Mouse (Mus musculus): Measurements from ENCODE around the gene Trpc7. TPM values are rescaled to one million over a fixed set of nuclear protein-coding genes. Genes with fewer than 3 reads are reported as not detected.
A peak's percentile ranks its signal among the peaks of the same experiment; 100 is the strongest.

Gene Trpc7
- polyA plus RNA-seq, 1 experiment: not detected

- Histone ChIP-seq H3K4me1 (ENCODE audit: control insufficient read depth, insufficient read depth, low read length) (no peaks in the 10 kb centered on the region), H3K4me3 (replicated peaks; ENCODE audit: extremely low read depth, low read depth, low read length) (no peak overlapping the region)
- TF ChIP-seq POLR2A (IDR thresholded peaks at IDR 0.05; ENCODE audit: borderline replicate concordance, extremely low read depth, low read depth, low read length): no peak
- TF ChIP-seq CTCF (IDR thresholded peaks at IDR 0.05; ENCODE audit: insufficient read depth, low read length): 0 out of 2 replicates have a peak, but pooled peaks have one; percentile 9
- WGBS: 35% methylated on average over 3 of the region's 3 CpGs
- no peak for DNase-seq
Observed at GRCm38 (mm10) chr13:56772592-56772991, 123.2 kb downstream of the Trpc7 start.

GRCm38 (mm10) chr13:56770786-56771185 is 125.0 kb downstream of the Trpc7 start:
- no peak for DNase-seq
- WGBS: 63% methylated on average over 5 of the region's 5 CpGs
- H3K4me1 ChIP-seq (ENCODE audit: control insufficient read depth, insufficient read depth, low read length): no peaks in the 10 kb centered on the region
- no peak overlapping the region for H3K4me3 ChIP-seq (replicated peaks; ENCODE audit: extremely low read depth, low read depth, low read length)
- TF ChIP-seq CTCF (IDR thresholded peaks at IDR 0.05; ENCODE audit: insufficient read depth, low read length): no peak
- TF ChIP-seq POLR2A (IDR thresholded peaks at IDR 0.05; ENCODE audit: borderline replicate concordance, extremely low read depth, low read depth, low read length): no peak

GRCm38 (mm10) chr13:56770136-56770578 is 125.6 kb downstream of the Trpc7 start:
- TF ChIP-seq POLR2A (IDR thresholded peaks at IDR 0.05; ENCODE audit: borderline replicate concordance, extremely low read depth, low read depth, low read length) (no peak), CTCF (IDR thresholded peaks at IDR 0.05; ENCODE audit: insufficient read depth, low read length) (no peak)
- 0 out of 2 replicates have a peak, but pooled peaks cover 2% of the 10 kb centered on the region for H3K4me1 ChIP-seq (ENCODE audit: control insufficient read depth, insufficient read depth, low read length)
- 77% methylated on average over 1 of the region's 1 CpGs for WGBS
- H3K4me3 ChIP-seq (replicated peaks; ENCODE audit: extremely low read depth, low read depth, low read length): no peak overlapping the region
- no peak for DNase-seq

- Histone ChIP-seq H3K4me1 (ENCODE audit: control insufficient read depth, insufficient read depth, low read length) (0 out of 2 replicates have a peak, but pooled peaks cover 2% of the 10 kb centered on the region), H3K4me3 (replicated peaks; ENCODE audit: extremely low read depth, low read depth, low read length) (no peak overlapping the region)
- no peak for TF ChIP-seq CTCF (IDR thresholded peaks at IDR 0.05; ENCODE audit: insufficient read depth, low read length)
- DNase-seq: no peak
- 56% methylated on average over 4 of the region's 4 CpGs for WGBS
Observed at GRCm38 (mm10) chr13:56769431-56769830, 126.4 kb downstream of the Trpc7 start.

- TF ChIP-seq POLR2A (IDR thresholded peaks at IDR 0.05; ENCODE audit: borderline replicate concordance, extremely low read depth, low read depth, low read length) (no peak), CTCF (IDR thresholded peaks at IDR 0.05; ENCODE audit: insufficient read depth, low read length) (no peak)
- Histone ChIP-seq H3K4me3 (replicated peaks; ENCODE audit: extremely low read depth, low read depth, low read length) (no peak overlapping the region), H3K4me1 (ENCODE audit: control insufficient read depth, insufficient read depth, low read length) (0 out of 2 replicates have a peak, but pooled peaks cover 2% of the 10 kb centered on the region)
- 51% methylated on average over 5 of the region's 5 CpGs for WGBS
- no peak for DNase-seq
Observed at GRCm38 (mm10) chr13:56766211-56766610, 129.6 kb downstream of the Trpc7 start.

- Histone ChIP-seq H3K4me1 (ENCODE audit: control insufficient read depth, insufficient read depth, low read length) (0 out of 2 replicates have a peak, but pooled peaks cover 2% of the 10 kb centered on the region), H3K4me3 (replicated peaks; ENCODE audit: extremely low read depth, low read depth, low read length) (peak overlapping the region; percentile 40)
- no peak for DNase-seq
- TF ChIP-seq POLR2A (IDR thresholded peaks at IDR 0.05; ENCODE audit: borderline replicate concordance, extremely low read depth, low read depth, low read length) (no peak), CTCF (IDR thresholded peaks at IDR 0.05; ENCODE audit: insufficient read depth, low read length) (no peak)
- WGBS: 15% methylated on average over 25 of the region's 25 CpGs
Observed at GRCm38 (mm10) chr13:56765284-56766032, 130.3 kb downstream of the Trpc7 start.

- no peak overlapping the region for H3K4me3 ChIP-seq (replicated peaks; ENCODE audit: extremely low read depth, low read depth, low read length)
- TF ChIP-seq CTCF (IDR thresholded peaks at IDR 0.05; ENCODE audit: insufficient read depth, low read length) (no peak), POLR2A (IDR thresholded peaks at IDR 0.05; ENCODE audit: borderline replicate concordance, extremely low read depth, low read depth, low read length) (no peak)
- no peak for DNase-seq
- 45% methylated on average over 13 of the region's 13 CpGs for WGBS
- 0 out of 2 replicates have a peak, but pooled peaks cover 2% of the 10 kb centered on the region for H3K4me1 ChIP-seq (ENCODE audit: control insufficient read depth, insufficient read depth, low read length)
Observed at GRCm38 (mm10) chr13:56762446-56763229, 133.2 kb downstream of the Trpc7 start.

- DNase-seq: peak; percentile 79
- no peak overlapping the region for H3K4me3 ChIP-seq (replicated peaks; ENCODE audit: extremely low read depth, low read depth, low read length)
- 19% methylated on average over 6 of the region's 6 CpGs for WGBS
- TF ChIP-seq POLR2A (IDR thresholded peaks at IDR 0.05; ENCODE audit: borderline replicate concordance, extremely low read depth, low read depth, low read length): no peak
- peak; percentile 79 for TF ChIP-seq CTCF (IDR thresholded peaks at IDR 0.05; ENCODE audit: insufficient read depth, low read length)
- no peaks in the 10 kb centered on the region for H3K4me1 ChIP-seq (ENCODE audit: control insufficient read depth, insufficient read depth, low read length)
Observed at GRCm38 (mm10) chr13:56758492-56758891, 137.3 kb downstream of the Trpc7 start.

GRCm38 (mm10) chr13:56757201-56757600 is 138.6 kb downstream of the Trpc7 start:
- WGBS: 57% methylated on average over 12 of the region's 12 CpGs
- DNase-seq: no peak
- H3K4me1 ChIP-seq (ENCODE audit: control insufficient read depth, insufficient read depth, low read length): peaks cover 4% of the 10 kb centered on the region; the same call in 1 of the 2 replicates
- H3K4me3 ChIP-seq (replicated peaks; ENCODE audit: extremely low read depth, low read depth, low read length): no peak overlapping the region
- no peak for TF ChIP-seq CTCF (IDR thresholded peaks at IDR 0.05; ENCODE audit: insufficient read depth, low read length)
- no peak for TF ChIP-seq POLR2A (IDR thresholded peaks at IDR 0.05; ENCODE audit: borderline replicate concordance, extremely low read depth, low read depth, low read length)

Measured in lung, adult 2 months (tissue).